Mouse (Mus musculus): Measurements from ENCODE around the gene Gch1. TPM values are rescaled to one million over a fixed set of nuclear protein-coding genes. Genes with fewer than 3 reads are reported as not detected.
"Not testable (repeated sequence)": the region's sequence is repeated elsewhere in the genome, so short reads cannot be mapped to it uniquely, and the experiment has no call there.

Gch1 gene
- polyA plus RNA-seq, 1 experiment from 2014 or later: 1.5 TPM

GRCm38 (mm10) chr14:47111341-47111740 lies 77.9 kb downstream of the Gch1 start:
- Histone ChIP-seq H3K27me3 (replicated peaks; ENCODE audit: control insufficient read depth, insufficient read depth, low read length) (0 out of 2 replicates have a peak, but pooled peaks cover 2% of the 10 kb centered on the region), H3K4me2 (ENCODE audit: low read length) (no peak overlapping the region), H3K9ac (replicated peaks; ENCODE audit: low read depth, low read length) (no peak overlapping the region), H3K4me1 (replicated peaks; ENCODE audit: control insufficient read depth, insufficient read depth, low read length) (no peaks in the 10 kb centered on the region), H3K27ac (ENCODE audit: low read length) (no peak overlapping the region), H3K4me3 (replicated peaks; ENCODE audit: low read length) (no peak overlapping the region), H3K9me3 (ENCODE audit: control insufficient read depth, low read length) (no peaks in the 10 kb centered on the region), H3K36me3 (ENCODE audit: control insufficient read depth, insufficient read depth) (no peaks in the 10 kb centered on the region)
- ATAC-seq: no peak
- WGBS: 49% methylated on average over 9 of the region's 9 CpGs

DNA sequence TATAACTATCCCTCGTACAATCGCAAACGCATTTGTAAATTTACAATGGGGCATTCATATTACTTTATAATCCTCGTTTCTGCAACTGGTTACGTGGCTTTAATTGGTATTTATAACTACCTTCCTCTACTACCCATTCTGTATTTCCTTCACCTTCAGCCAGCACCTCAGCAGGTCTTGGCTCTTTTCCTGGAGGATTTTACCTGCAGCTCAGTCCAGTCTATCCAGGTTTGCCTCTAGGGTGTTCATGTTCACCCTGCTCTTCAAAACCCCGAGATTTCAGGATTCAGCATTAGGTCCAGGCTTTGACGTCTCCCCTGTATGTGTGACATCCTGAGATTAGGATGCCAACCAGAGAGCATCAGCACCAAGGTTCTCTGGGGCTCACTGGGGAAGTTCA lies 78.8 kb downstream of the Gch1 start:
- H3K4me3 ChIP-seq (replicated peaks; ENCODE audit: low read length); H3K9me3 ChIP-seq (ENCODE audit: control insufficient read depth, low read length); H3K4me1 ChIP-seq (replicated peaks; ENCODE audit: control insufficient read depth, insufficient read depth, low read length); H3K4me2 ChIP-seq (ENCODE audit: low read length); H3K9ac ChIP-seq (replicated peaks; ENCODE audit: low read depth, low read length); H3K36me3 ChIP-seq (ENCODE audit: control insufficient read depth, insufficient read depth); H3K27me3 ChIP-seq (replicated peaks; ENCODE audit: control insufficient read depth, insufficient read depth, low read length); H3K27ac ChIP-seq (ENCODE audit: low read length); ATAC-seq: not testable (repeated sequence)
- 81% methylated on average over 6 of the region's 7 CpGs for WGBS

GRCm38 (mm10) chr14:47107461-47107860 lies 81.8 kb downstream of the Gch1 start:
- Histone ChIP-seq H3K27me3 (replicated peaks; ENCODE audit: control insufficient read depth, insufficient read depth, low read length) (0 out of 2 replicates have a peak, but pooled peaks cover 4% of the 10 kb centered on the region), H3K27ac (ENCODE audit: low read length) (no peak overlapping the region), H3K9ac (replicated peaks; ENCODE audit: low read depth, low read length) (no peak overlapping the region), H3K4me1 (replicated peaks; ENCODE audit: control insufficient read depth, insufficient read depth, low read length) (no peaks in the 10 kb centered on the region), H3K4me3 (replicated peaks; ENCODE audit: low read length) (no peak overlapping the region), H3K4me2 (ENCODE audit: low read length) (no peak overlapping the region), H3K36me3 (ENCODE audit: control insufficient read depth, insufficient read depth) (no peaks in the 10 kb centered on the region), H3K9me3 (ENCODE audit: control insufficient read depth, low read length) (no peaks in the 10 kb centered on the region)
- no peak for ATAC-seq
- WGBS: 89% methylated on average over 3 of the region's 3 CpGs

DNA sequence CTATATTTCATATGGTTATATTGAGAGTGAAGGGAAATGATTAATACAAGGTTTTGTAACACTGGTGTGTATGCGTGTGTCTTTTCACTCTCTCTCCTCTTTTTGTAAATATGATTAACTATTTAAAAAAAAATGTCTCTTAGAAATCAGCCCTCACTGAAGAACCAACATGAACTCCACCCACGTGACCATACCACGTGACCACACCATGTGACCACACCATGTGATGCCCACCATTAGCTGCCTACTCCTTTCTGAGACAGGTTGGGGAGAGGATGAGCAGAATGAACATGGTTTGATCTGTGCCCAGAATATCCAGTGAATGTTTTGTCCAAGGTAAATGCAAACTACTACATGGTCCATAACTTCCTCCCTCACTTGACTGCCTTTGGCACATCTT lies 83.5 kb downstream of the Gch1 start:
- Histone ChIP-seq H3K4me1 (replicated peaks; ENCODE audit: control insufficient read depth, insufficient read depth, low read length) (no peaks in the 10 kb centered on the region), H3K9me3 (ENCODE audit: control insufficient read depth, low read length) (no peaks in the 10 kb centered on the region), H3K36me3 (ENCODE audit: control insufficient read depth, insufficient read depth) (no peaks in the 10 kb centered on the region), H3K27me3 (replicated peaks; ENCODE audit: control insufficient read depth, insufficient read depth, low read length) (0 out of 2 replicates have a peak, but pooled peaks cover 2% of the 10 kb centered on the region), H3K4me2 (ENCODE audit: low read length) (no peak overlapping the region), H3K9ac (replicated peaks; ENCODE audit: low read depth, low read length) (no peak overlapping the region), H3K4me3 (replicated peaks; ENCODE audit: low read length) (no peak overlapping the region), H3K27ac (ENCODE audit: low read length) (no peak overlapping the region)
- no peak for ATAC-seq
- WGBS: 92% methylated on average over 3 of the region's 3 CpGs

DNA sequence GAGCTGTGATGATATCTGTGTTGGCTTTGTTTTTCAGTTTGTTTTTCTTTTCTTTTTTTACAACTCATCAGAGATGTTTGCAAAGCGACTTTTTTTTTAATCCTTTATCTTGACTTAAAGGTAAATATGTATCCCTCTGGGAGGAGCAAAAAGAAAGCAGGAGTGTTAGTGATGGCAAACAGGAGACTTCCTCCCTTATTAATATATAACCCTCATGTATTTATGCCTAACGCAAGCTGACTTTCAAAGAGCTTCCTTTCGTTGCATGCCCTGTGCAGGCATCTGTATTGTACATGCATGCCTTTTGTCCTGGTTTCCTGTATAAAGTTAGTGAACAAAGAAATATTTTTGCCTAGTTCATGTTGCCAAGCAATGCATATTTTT lies 84.0 kb downstream of the Gch1 start:
- Histone ChIP-seq H3K36me3 (ENCODE audit: control insufficient read depth, insufficient read depth) (no peaks in the 10 kb centered on the region), H3K4me1 (replicated peaks; ENCODE audit: control insufficient read depth, insufficient read depth, low read length) (no peaks in the 10 kb centered on the region), H3K4me3 (replicated peaks; ENCODE audit: low read length) (no peak overlapping the region), H3K4me2 (ENCODE audit: low read length) (no peak overlapping the region), H3K27me3 (replicated peaks; ENCODE audit: control insufficient read depth, insufficient read depth, low read length) (0 out of 2 replicates have a peak, but pooled peaks cover 2% of the 10 kb centered on the region), H3K9me3 (ENCODE audit: control insufficient read depth, low read length) (no peaks in the 10 kb centered on the region), H3K9ac (replicated peaks; ENCODE audit: low read depth, low read length) (no peak overlapping the region), H3K27ac (ENCODE audit: low read length) (no peak overlapping the region)
- ATAC-seq: no peak
- 85% methylated on average over 3 of the region's 3 CpGs for WGBS

- Histone ChIP-seq H3K9me3 (ENCODE audit: control insufficient read depth, low read length) (no peaks in the 10 kb centered on the region), H3K27me3 (replicated peaks; ENCODE audit: control insufficient read depth, insufficient read depth, low read length) (0 out of 2 replicates have a peak, but pooled peaks cover 2% of the 10 kb centered on the region), H3K4me3 (replicated peaks; ENCODE audit: low read length) (no peak overlapping the region), H3K36me3 (ENCODE audit: control insufficient read depth, insufficient read depth) (no peaks in the 10 kb centered on the region), H3K9ac (replicated peaks; ENCODE audit: low read depth, low read length) (no peak overlapping the region), H3K27ac (ENCODE audit: low read length) (no peak overlapping the region), H3K4me2 (ENCODE audit: low read length) (no peak overlapping the region), H3K4me1 (replicated peaks; ENCODE audit: control insufficient read depth, insufficient read depth, low read length) (no peaks in the 10 kb centered on the region)
- WGBS: 38% methylated on average over 19 of the region's 19 CpGs
- no peak for ATAC-seq
Observed at GRCm38 (mm10) chr14:47104246-47105173, 84.7 kb downstream of the Gch1 start.

Other genes with a start within 250 kb of the Gch1 start
- gene Wdhd1, start 87.4 kb upstream of the Gch1 start, polyA plus RNA-seq (2015; fragmentation: Nextera tagmentation; extraction: Ambion mirVana): 16.1 and 17.2 TPM in 2 replicates
- gene Socs4, start 87.5 kb upstream of the Gch1 start, polyA plus RNA-seq (2015; fragmentation: Nextera tagmentation; extraction: Ambion mirVana): 2.6 and 2.9 TPM in 2 replicates
- gene Mapk1ip1l, start 108.9 kb upstream of the Gch1 start, polyA plus RNA-seq (2015; fragmentation: Nextera tagmentation; extraction: Ambion mirVana): 59.8 and 62.1 TPM in 2 replicates
- 2.2 and 2.9 TPM in 2 replicates for gene Lgals3, start 178.3 kb upstream of the Gch1 start, polyA plus RNA-seq (2015; fragmentation: Nextera tagmentation; extraction: Ambion mirVana)
- gene Dlgap5, start 229.0 kb upstream of the Gch1 start, polyA plus RNA-seq (2015; fragmentation: Nextera tagmentation; extraction: Ambion mirVana): 15.9 and 16.5 TPM in 2 replicates